In genomic region chr13:20184239-20185033, GRCm38 (mm10) we compare ENCODE assay signal across 8 mouse cellular contexts.
DNase-seq lines count a peak whose midpoint lies in the region; ATAC-seq and TF ChIP-seq lines count a peak whose summit lies in the region.

No protein-coding gene starts in this region.

- no peak overlapping the region for H3K4me3 ChIP-seq in hindbrain, embryonic 16.5 days (ENCODE audit: low read length)
- H3K4me3 ChIP-seq in hindbrain, embryonic 10.5 days: no peak overlapping the region
- H3K4me3 ChIP-seq in bone marrow, adult 2 months (replicated peaks; ENCODE audit: control insufficient read depth, low read depth, low read length): peak overlapping the region; percentile 74
- H3K4me3 ChIP-seq in kidney, postnatal 0 days (replicated peaks; ENCODE audit: low read depth, low read length): no peak overlapping the region

- H3K4me2 ChIP-seq in hindbrain, embryonic 16.5 days (ENCODE audit: low read length): no peak overlapping the region
- peak overlapping the region; percentile 34; the same call in 1 of the 2 replicates for H3K4me2 ChIP-seq in kidney, postnatal 0 days (ENCODE audit: low read length)

- H3K27ac ChIP-seq in hindbrain, embryonic 16.5 days (ENCODE audit: low read depth, low read length): no peak overlapping the region
- no peak overlapping the region for H3K27ac ChIP-seq in hindbrain, embryonic 10.5 days
- peak overlapping the region; percentile 52 for H3K27ac ChIP-seq in bone marrow, adult 2 months (ENCODE audit: control insufficient read depth, insufficient read depth, low read depth, low read length, poor library complexity)
- 0 out of 2 replicates have a peak overlapping the region, but pooled peaks have one; percentile 64 for H3K27ac ChIP-seq in kidney, postnatal 0 days

- 70% methylated on average over 13 of the region's 13 CpGs for WGBS in hindbrain, embryonic 16.5 days
- 67% methylated on average over 13 of the region's 13 CpGs for WGBS in hindbrain, embryonic 10.5 days
- 4% methylated on average over 13 of the region's 13 CpGs for WGBS in bone marrow, adult 2 months
- 60% methylated on average over 13 of the region's 13 CpGs for WGBS in kidney, postnatal 0 days

- peaks cover 21% of the 10 kb centered on the region for H3K4me1 ChIP-seq in hindbrain, embryonic 16.5 days (ENCODE audit: control insufficient read depth, insufficient read depth, low read depth, low read length)
- H3K4me1 ChIP-seq in hindbrain, embryonic 10.5 days (replicated peaks): peaks cover 28% of the 10 kb centered on the region
- peaks cover 6% of the 10 kb centered on the region; the same call in 1 of the 2 replicates for H3K4me1 ChIP-seq in bone marrow, adult 2 months (ENCODE audit: control insufficient read depth, insufficient read depth, low read length)
- 0 out of 2 replicates have a peak, but pooled peaks cover 8% of the 10 kb centered on the region for H3K4me1 ChIP-seq in kidney, postnatal 0 days (replicated peaks; ENCODE audit: insufficient read depth, low read length)

- ATAC-seq in hindbrain, embryonic 16.5 days: 0 out of 2 replicates have a peak, but pooled peaks have one; percentile 22
- 0 out of 2 replicates have a peak, but pooled peaks have one; percentile 34 for ATAC-seq in kidney, postnatal 0 days (replicated peaks; ENCODE audit: low FRiP score, low read depth)

- H3K9me3 ChIP-seq in hindbrain, embryonic 16.5 days (ENCODE audit: control insufficient read depth, low read length): no peaks in the 10 kb centered on the region
- H3K9me3 ChIP-seq in hindbrain, embryonic 10.5 days: no peaks in the 10 kb centered on the region
- H3K9me3 ChIP-seq in kidney, postnatal 0 days (replicated peaks; ENCODE audit: low read length): no peaks in the 10 kb centered on the region

- DNase-seq in hindbrain, embryonic 10.5 days (ENCODE audit: low spot score): no peak
- peak; percentile 52 for DNase-seq in kidney, postnatal 0 days (ENCODE audit: low spot score)
- peak; percentile 74 for DNase-seq in naive thymus-derived CD4-positive, alpha-beta T cell, adult 2 months (ENCODE audit: low read depth)
- no peak for DNase-seq in urinary bladder, adult 18-20 months (ENCODE audit: low spot score in 2 of 2)
- no peak for DNase-seq in gastrocnemius, postnatal 10 days
- DNase-seq in retina, postnatal 1 day: no peak

- TF ChIP-seq CTCF in bone marrow, adult 2 months (IDR thresholded peaks at IDR 0.05; ENCODE audit: control insufficient read depth, insufficient read depth, low read length): no peak
- TF ChIP-seq CTCF in kidney, postnatal 0 days (IDR thresholded peaks at IDR 0.05; ENCODE audit: low read depth): no peak

- H3K36me3 ChIP-seq in hindbrain, embryonic 16.5 days (ENCODE audit: control insufficient read depth, insufficient read depth, low read length): no peaks in the 10 kb centered on the region
- H3K36me3 ChIP-seq in hindbrain, embryonic 10.5 days: no peaks in the 10 kb centered on the region
- no peaks in the 10 kb centered on the region for H3K36me3 ChIP-seq in kidney, postnatal 0 days (ENCODE audit: insufficient read depth, low read length)

- no peaks in the 10 kb centered on the region for H3K27me3 ChIP-seq in hindbrain, embryonic 16.5 days (replicated peaks; ENCODE audit: control insufficient read depth, insufficient read depth, low read length)
- no peaks in the 10 kb centered on the region for H3K27me3 ChIP-seq in hindbrain, embryonic 10.5 days (ENCODE audit: insufficient read depth, poor library complexity, severe bottlenecking)
- H3K27me3 ChIP-seq in kidney, postnatal 0 days (ENCODE audit: insufficient read depth, low read length): no peaks in the 10 kb centered on the region

- no peak overlapping the region for H3K9ac ChIP-seq in hindbrain, embryonic 16.5 days (ENCODE audit: low read depth, low read length)
- no peak overlapping the region for H3K9ac ChIP-seq in kidney, postnatal 0 days (ENCODE audit: low read depth, low read length)

- TF ChIP-seq POLR2A in bone marrow, adult 2 months (IDR thresholded peaks at IDR 0.05; ENCODE audit: borderline replicate concordance, control insufficient read depth, low read depth, low read length): no peak

Comparison
In these comparisons a context has a peak if more than half of its experiments do, and no peak if none do; other contexts are left out.
1. H3K27ac ChIP-seq: peak in bone marrow, adult 2 months (single experiment) and kidney, postnatal 0 days (single experiment); none in hindbrain, embryonic 16.5 days (single experiment) and hindbrain, embryonic 10.5 days (single experiment).
2. DNase-seq: peak in kidney, postnatal 0 days (single experiment) and naive thymus-derived CD4-positive, alpha-beta T cell, adult 2 months (single experiment); none in hindbrain, embryonic 10.5 days (single experiment), urinary bladder, adult 18-20 months (0 of 2), gastrocnemius, postnatal 10 days (single experiment) and retina, postnatal 1 day (single experiment).